Mouse (Mus musculus): ENCODE results near the gene Adgrg4.

Adgrg4 gene

DNA sequence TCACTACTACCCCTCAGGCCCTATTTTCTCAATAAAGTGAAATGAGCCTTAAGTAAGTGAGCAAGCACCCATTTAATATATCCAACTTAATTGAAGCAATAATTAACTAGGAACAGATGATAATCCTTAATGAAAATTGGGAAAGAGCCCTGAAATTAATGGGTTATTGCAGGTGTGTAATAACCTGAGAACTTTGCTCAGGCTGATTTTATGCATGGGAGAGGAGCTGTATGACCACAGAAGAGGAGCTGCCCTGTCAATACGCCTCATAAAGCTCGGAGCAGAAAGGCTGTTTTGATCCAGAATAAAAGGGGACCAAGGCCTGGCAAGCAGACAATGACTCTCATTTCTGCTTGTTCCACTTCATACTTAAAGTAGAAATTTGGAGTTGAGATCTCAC lies at the start of gene Adgrg4:
Adgrg4 (plus strand) TSS at position 301 of the 400 bp plus-strand sequence.
- DNase-seq: no peak

GRCm38 (mm10) chrX:56821765-56822603 lies 48.0 kb upstream of the Adgrg4 start, which contains the start of gene Map7d3:
Gene Map7d3 (minus strand): TSS chrX:56822326.
- peak; percentile 21 to 36 for DNase-seq

GRCm38 (mm10) chrX:56827492-56827891 lies 42.5 kb upstream of the Adgrg4 start:
- DNase-seq: no peak

DNA sequence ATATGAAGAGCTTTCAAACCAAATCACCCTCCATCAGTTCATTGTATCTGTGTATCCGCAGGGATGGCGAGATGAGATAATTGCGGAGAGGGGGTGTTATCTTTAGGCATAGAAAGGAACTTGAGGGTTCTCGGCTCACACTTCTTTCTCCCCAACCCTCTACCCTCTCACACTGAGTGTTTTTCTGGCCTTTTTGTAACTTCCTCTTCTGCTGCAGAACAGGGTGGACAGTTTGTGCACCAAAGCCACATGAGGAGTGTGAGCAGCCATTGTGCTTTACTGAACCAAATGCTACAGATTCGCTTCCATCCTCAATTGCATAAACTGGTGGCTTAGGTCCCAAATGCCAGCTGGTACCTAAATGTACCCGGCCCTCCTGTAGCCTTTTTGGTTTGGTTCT lies 34.1 kb upstream of the Adgrg4 start:
- no peak for DNase-seq

GRCm38 (mm10) chrX:56839369-56839768 lies 30.6 kb upstream of the Adgrg4 start:
- peak in 1 of 2 experiments; percentile 8 for DNase-seq

GRCm38 (mm10) chrX:56841255-56841654 lies 28.7 kb upstream of the Adgrg4 start:
- DNase-seq: no peak

GRCm38 (mm10) chrX:57012891-57013290 lies 142.9 kb downstream of the Adgrg4 start:
- DNase-seq: no peak

GRCm38 (mm10) chrX:57042774-57043173 lies 172.8 kb downstream of the Adgrg4 start, which contains the start of gene Brs3:
Gene Brs3 (plus strand): TSS chrX:57043074.
- DNase-seq: no peak

GRCm38 (mm10) chrX:57043869-57044268 lies 173.9 kb downstream of the Adgrg4 start:
- no peak for DNase-seq
